Mouse (Mus musculus) retina, postnatal 7 days (tissue): Measurements from ENCODE around the gene A2m.

ENCODE experiments used
- DNase-seq: peaks from one replicate; pipeline ENCODE4 v3.0.0-alpha.2; 2012; ENCODE audit warnings: low read depth, low spot score

The A2m gene

DNA sequence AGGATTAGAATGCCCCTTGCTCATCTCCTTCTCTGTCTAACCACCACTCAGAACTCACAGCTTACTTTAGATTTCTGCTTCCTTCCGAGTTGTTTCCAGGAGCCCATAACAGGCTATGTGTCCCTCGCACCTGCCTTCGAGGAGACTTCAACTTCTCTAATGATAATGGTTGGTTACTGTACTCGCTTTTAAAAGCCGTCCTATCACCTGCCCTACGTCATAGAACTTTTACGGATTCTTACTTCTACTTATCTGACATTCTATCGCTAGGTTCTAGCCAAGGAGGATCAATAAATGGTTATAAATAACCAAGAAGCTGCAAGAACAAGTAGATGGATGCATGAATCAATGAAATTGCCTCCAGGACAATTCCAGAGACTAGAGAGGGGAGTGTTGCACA, at the start of gene A2m:
Gene A2m, plus strand, starts transcription at position 301 of the 400 bp plus-strand sequence.
- no peak for DNase-seq

DNA sequence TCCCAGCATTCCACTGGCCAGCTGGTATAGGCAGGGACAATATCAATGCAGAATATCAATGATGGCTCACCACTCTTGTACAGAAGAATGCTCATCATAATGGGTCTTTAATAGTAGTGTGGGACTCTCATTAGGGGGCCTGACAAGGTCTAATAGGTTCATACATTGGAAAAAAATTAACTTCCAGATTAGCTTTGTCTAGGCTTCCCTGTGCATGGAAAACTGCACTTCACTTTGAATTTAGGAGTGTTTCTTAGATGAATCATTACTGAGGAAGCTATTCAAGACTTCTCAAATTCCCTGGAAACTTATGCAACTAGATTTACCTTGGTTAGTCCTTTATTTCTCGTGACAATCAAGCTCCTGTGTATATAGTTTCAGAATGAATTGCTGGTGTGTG, 45.0 kb upstream of the A2m start:
- DNase-seq = no peak

DNA sequence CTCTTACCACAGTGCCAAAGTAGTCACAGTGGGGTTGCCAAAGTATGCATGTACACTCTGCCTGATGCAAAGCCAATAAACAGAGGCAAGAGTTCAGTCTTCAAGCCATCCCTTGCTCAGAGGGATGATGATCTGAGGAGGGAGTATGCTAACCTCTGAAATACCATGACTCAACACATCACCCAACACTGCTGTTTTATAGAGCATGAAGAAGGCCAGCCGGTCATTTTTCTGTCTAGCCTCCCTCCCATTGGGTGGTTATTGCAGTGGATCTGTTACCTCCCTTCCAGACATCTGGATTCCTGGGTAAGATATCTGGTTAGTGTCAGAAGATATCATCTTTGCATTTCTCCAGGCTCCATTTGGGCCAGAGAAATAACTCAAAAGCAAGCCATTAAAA, 34.2 kb upstream of the A2m start:
- no peak for DNase-seq

DNA sequence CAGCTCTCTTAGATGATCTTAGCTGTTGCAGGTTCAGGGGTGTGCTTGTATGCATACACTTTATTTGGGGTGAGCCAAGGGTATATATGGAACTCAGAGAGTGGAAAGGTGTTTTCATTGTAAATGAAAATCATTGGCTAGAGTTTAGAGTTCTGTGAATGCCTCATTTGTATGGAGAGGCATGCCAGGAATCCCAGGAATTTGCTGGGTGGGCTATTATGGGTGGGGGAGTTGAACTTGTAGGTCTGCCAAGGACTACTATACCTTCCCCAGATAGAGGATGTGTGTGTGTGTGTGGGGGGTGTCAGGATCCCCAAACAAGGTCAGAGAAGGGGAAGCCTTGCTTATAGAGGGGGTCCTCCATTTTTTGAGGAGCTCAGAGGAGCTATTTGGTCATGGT, 27.3 kb upstream of the A2m start:
- no peak for DNase-seq

DNA sequence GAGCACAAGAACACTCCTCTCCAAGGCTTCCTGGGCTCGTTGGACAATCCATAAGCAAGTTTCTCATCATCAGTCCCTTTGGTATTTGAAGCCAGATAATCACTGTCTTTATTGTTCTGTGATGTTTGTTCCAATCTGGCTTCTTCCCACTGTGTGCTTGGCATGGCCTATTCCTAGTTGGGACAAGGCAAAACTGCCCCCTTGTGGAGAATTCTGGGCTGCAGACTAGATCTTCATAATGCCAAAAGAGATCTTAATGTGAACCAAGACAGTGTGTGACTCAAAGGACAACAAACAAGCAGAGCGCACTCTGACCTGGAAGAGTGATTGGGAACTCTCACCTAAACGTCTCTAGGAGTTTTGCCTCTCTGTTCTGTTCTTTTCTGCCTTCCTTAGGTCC, 23.4 kb upstream of the A2m start:
- no peak for DNase-seq

DNA sequence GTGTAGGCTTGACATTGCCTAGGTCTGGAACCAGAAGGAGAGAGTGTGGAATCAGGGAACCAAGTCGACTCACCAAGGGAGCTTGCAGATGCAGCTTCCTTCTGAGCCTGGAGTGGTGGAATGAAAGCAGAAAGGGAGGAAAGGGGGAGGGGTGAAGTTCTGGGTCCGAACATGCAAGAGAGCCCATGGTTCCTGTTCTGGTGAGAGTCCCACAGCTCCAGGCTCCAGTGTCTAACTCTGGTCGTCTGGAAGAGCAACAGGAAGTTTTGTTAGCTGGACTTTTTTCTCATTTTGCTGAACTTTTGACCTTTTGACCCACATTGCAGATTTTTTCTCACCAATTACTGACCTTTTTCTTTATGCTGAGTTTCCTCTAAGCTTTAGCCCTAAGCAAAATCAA, 17.7 kb upstream of the A2m start:
- DNase-seq = no peak

DNA sequence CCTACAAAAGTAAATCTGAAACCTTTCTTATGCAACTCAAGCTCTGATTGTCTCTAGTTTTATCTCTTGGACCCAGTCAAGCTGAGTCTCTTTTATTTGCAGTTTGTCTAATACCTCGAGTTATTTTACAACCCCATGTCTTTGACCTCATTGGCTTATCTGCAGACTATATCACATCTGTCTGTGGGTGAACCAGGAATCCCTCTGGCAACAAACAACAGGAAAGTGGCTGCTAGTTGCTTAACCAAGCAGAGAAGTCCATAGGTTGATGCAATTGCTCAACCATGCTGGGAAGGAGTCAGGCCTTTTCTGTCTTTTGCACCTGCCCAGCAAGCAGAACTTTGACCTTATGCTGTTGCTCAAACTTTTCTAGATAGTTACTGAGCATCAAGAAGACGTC, 12.7 kb upstream of the A2m start:
- DNase-seq = no peak

DNA sequence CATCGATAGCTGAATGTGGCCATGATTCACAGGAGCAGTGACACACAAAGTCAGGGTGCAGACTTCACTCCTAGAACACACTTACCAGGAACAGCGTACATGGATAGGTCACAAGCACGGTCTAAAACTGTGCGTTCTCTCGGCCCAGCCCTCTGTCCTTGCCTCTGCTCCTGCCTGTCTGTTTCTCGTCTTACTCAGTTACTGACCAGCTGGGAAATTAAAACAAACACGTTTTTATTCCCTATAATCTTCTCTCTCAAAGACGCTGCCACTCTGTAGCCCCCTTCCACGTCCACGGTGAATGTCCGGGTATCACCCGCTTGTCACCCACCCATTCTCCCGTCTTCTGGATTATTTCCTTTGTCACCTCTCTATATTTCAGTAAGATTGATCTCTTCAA, 656 bp upstream of the A2m start:
- no peak for DNase-seq

DNA sequence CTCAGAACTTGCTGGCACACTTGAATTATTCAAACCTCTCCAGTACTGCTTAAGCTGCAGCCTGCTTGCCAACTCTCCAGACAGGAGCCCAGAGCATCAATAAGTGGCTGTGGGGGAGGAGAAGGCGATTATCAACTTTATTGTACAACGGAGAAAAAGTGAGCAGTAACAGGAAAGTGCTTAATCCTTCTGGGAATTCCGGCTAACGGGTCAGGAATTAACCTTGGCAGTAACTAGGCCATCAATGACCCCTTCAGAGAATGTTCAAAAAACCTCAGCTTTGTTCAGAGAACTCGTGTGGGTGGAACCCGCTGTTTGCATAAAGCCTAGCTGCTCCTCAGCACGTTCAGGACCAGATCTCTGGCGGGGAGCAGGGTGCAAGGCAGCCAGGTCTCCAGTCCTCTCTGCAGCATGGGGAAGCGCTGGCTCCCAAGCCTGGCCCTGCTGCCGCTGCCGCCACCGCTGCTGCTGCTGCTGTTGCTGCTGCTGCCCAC, 749 bp downstream of the A2m start:
- DNase-seq = no peak

DNA sequence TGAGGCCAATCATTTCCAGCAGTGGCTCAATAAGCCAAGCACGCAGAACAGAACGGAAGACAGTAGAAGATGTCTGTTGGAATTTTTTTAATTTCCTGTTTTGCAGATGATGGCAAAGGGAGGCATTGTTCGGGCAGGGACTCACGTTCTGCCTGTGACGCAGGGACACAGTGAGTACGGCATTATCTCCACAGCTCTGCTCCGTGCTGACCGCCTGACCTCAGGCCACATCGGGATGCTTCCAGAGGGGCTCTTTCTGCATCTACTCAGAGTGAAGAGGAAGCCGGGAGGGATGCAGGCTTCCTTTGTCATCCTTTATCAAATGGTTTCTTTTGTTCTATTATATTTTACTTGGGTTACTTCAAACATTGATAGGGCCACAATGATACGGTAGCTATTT, 13.3 kb downstream of the A2m start:
- no peak for DNase-seq
